Mouse (Mus musculus) intestine, postnatal 0 days (tissue): ENCODE results near the gene Spocd1. TPM values are rescaled to one million over a fixed set of nuclear protein-coding genes. Genes with fewer than 3 reads are reported as not detected.

Experiments used
- ATAC-seq: fragments of 200-750 bp; cut with Nextera tagmentation; 2 replicates; pipeline ENCODE4 v1.8.0; 2017; ENCODE audit warnings: mild to moderate bottlenecking, moderate TSS enrichment, moderate library complexity
- H3K27ac ChIP-seq: fragments of 300-500 bp; sonication (generic); 2 replicates; pipeline ENCODE4 v1.5.1; 2014; ENCODE audit warnings: mild to moderate bottlenecking, low read depth, low read length, moderate library complexity
- H3K27me3 ChIP-seq: fragments of 300-500 bp; sonication (generic); replicated peaks from 2 replicates; pipeline ENCODE4 v1.6.1; 2014; ENCODE audit warnings: low read length, mixed read lengths; ENCODE audit not compliant: control insufficient read depth, insufficient read depth
- H3K36me3 ChIP-seq: fragments of 300-500 bp; sonication (generic); 2 replicates; pipeline ENCODE4 v1.6.1; 2014; ENCODE audit warnings: mild to moderate bottlenecking, moderate library complexity; ENCODE audit not compliant: control insufficient read depth, insufficient read depth
- H3K4me1 ChIP-seq: fragments of 300-500 bp; sonication (generic); replicated peaks from 2 replicates; pipeline ENCODE4 v1.6.1; 2014; ENCODE audit warnings: antibody characterized with exemption, low read length, mixed read lengths; ENCODE audit not compliant: control insufficient read depth, insufficient read depth
- H3K4me2 ChIP-seq: fragments of 300-500 bp; sonication (generic); replicated peaks from 2 replicates; pipeline ENCODE4 v1.6.1; 2014; ENCODE audit warnings: low read depth, mild to moderate bottlenecking, moderate library complexity
- H3K4me3 ChIP-seq: fragments of 300-500 bp; sonication (generic); 2 replicates; pipeline ENCODE4 v1.5.1; 2014; ENCODE audit warnings: low read depth, low read length
- H3K9ac ChIP-seq: fragments of 300-500 bp; sonication (generic); 2 replicates; pipeline ENCODE4 v1.6.1; 2014; ENCODE audit warnings: mild to moderate bottlenecking, low read depth, low read length
- H3K9me3 ChIP-seq: fragments of 300-500 bp; sonication (generic); 2 replicates; pipeline ENCODE4 v1.6.1; 2016; ENCODE audit warnings: mixed run types; ENCODE audit not compliant: control insufficient read depth
- CTCF ChIP-seq: sonication (generic); IDR thresholded peaks from 2 replicates; pipeline ENCODE4 v1.5.1; 2016; ENCODE audit warnings: low read depth, mild to moderate bottlenecking, control low read depth, antibody characterized with exemption, moderate library complexity
- WGBS: fragments of 180-500 bp; shearing (Covaris S2); extraction: QIAGEN DNeasy Blood & Tissue Kit; methylation state at CpG from one replicate; pipeline ENCODE4 v1.1.7; 2014; 5-methylcytosine and 5-hydroxymethylcytosine counted together
- polyA plus RNA-seq: library from polyadenylated mRNA; unstranded; fragments of >200 nt; fragmentation: Nextera tagmentation; extraction: Ambion mirVana; gene quantifications from 2 replicates; pipeline ENCODE4 v1.2.1, GENCODE M21; 2015

Gene Spocd1
- polyA plus RNA-seq, 1 experiment from 2014 or later, result not detected

DNA sequence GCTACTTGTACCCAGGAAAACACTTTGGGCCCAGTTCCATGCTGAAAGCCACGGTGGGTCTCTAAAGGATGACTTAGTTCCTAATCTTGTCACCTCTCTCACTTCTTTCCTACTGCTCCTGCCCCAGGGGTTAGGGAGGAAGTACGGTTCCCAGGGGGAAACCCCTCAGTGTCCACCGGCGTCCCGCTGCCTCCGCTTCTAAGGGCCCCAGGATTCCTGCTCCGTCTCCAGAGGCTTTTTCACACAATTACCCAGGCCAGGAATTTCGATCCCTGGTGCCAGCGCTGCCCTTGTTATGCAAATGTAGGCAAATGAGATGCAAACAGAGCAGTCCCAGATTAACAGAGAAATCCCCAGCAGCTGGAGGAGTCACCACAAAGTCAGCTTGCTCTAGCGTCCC is 37.2 kb downstream of the Spocd1 start:
- no peak overlapping the region for H3K27ac ChIP-seq
- H3K9ac ChIP-seq, result no peak overlapping the region
- no peaks in the 10 kb centered on the region for H3K36me3 ChIP-seq
- no peak for TF ChIP-seq CTCF
- H3K4me1 ChIP-seq, result no peaks in the 10 kb centered on the region
- no peak for ATAC-seq
- 41% methylated on average over 10 of the region's 10 CpGs for WGBS
- 0 out of 2 replicates have a peak, but pooled peaks cover 5% of the 10 kb centered on the region for H3K27me3 ChIP-seq
- no peak overlapping the region for H3K4me2 ChIP-seq
- no peaks in the 10 kb centered on the region for H3K9me3 ChIP-seq
- no peak overlapping the region for H3K4me3 ChIP-seq

DNA sequence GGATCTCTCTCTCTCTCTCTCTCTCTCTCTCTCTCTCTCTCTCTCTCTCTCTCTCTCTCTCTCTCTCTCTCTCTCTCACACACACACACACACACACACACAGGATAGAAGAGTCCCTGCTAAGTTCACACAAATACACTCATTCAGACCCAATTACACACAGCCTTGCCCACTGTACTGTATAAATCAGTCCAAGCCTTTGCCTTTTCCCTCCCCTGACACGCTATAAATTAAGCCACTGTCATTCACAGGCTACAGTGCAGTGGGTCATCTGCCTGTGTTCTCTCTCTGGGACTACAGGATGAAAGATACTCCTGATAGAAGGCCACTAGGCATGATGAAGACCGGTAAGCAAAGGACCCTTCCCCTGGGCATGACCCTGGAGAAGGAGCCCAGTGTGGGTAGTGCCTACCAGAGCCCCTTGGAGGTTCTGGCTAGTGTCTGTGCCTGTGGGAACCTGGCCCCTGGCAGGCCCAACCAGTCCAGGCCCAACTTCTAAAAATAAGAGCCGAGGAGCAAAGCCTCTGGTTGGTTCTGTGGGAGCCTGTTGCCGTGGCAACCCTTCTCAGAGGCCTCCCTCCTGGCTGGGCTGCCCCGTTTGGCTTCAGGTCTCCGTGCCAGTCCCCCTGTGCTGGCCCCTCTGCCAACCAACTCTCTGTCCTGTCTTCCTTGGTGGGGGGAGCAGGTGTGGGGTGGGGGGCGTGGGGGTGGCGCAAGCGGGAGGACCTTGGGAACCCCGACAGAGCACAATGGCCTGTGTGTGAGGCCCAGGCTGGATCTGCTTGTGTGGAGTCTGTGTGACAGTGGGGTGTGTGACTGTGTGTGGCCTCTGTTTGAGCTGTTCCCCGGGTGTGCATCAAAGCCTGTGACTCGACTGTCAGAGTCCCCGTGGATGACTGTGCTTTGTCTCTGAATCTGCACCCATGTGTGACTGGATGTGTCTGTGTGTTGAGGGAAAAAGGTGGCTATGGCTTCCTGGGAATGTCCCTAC is 38.3 kb downstream of the Spocd1 start:
- ATAC-seq, result no peak
- no peaks in the 10 kb centered on the region for H3K36me3 ChIP-seq
- H3K4me2 ChIP-seq, result no peak overlapping the region
- H3K9ac ChIP-seq, result no peak overlapping the region
- H3K27ac ChIP-seq, result no peak overlapping the region
- H3K27me3 ChIP-seq, result peaks cover 4% of the 10 kb centered on the region; the same call in 1 of the 2 replicates
- no peak for TF ChIP-seq CTCF
- no peak overlapping the region for H3K4me3 ChIP-seq
- H3K4me1 ChIP-seq, result no peaks in the 10 kb centered on the region
- no peaks in the 10 kb centered on the region for H3K9me3 ChIP-seq
- WGBS, result 50% methylated on average over 13 of the region's 13 CpGs

DNA sequence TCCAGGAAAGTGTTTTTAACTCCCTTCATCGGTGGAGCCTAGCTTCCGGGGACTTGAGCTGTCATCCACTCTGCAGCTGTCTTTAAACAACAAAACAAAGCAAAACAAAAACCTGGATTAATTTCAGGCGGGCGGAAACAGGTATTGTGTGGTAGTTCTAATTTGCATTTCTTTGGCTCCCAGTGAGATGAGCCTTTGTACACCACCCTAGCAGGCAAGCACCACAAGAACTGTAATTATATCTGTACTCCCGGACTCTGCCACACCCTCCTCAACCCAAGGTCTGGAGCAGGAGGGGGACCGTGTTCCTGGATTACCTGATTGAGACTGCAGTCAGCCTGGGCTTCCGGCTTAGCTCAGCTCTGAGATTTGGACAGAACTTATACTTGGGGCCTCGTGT is 41.1 kb downstream of the Spocd1 start:
- H3K36me3 ChIP-seq, result no peaks in the 10 kb centered on the region
- H3K27ac ChIP-seq, result no peak overlapping the region
- no peak overlapping the region for H3K9ac ChIP-seq
- no peaks in the 10 kb centered on the region for H3K9me3 ChIP-seq
- TF ChIP-seq CTCF, result no peak
- H3K4me1 ChIP-seq, result no peaks in the 10 kb centered on the region
- H3K4me2 ChIP-seq, result no peak overlapping the region
- H3K27me3 ChIP-seq, result peaks cover 4% of the 10 kb centered on the region; the same call in 1 of the 2 replicates
- WGBS, result 59% methylated on average over 8 of the region's 8 CpGs
- no peak overlapping the region for H3K4me3 ChIP-seq
- no peak for ATAC-seq

DNA sequence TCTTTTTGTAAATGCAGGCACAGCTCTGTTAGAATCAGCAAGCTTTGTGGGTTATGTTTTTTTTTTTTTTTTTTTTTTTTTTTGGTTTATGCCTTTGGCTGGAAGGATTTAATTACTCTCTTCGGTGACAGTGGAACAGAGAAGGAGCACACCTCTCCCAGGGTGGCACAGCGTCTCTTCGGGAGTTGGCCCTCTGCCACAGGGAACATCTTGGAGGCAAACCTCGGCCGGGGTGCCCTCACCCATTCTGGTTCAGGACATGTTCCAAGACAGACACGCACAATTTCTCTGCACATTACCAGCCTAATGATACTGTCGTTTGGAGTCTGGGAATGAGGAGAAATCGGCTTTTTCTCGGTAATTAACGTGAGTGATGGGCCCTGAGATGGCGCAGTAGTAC is 41.8 kb downstream of the Spocd1 start:
- H3K36me3 ChIP-seq, result no peaks in the 10 kb centered on the region
- WGBS, result 87% methylated on average over 11 of the region's 11 CpGs
- no peaks in the 10 kb centered on the region for H3K9me3 ChIP-seq
- H3K9ac ChIP-seq, result no peak overlapping the region
- H3K4me3 ChIP-seq, result no peak overlapping the region
- no peak for TF ChIP-seq CTCF
- no peak for ATAC-seq
- peaks cover 4% of the 10 kb centered on the region; the same call in 1 of the 2 replicates for H3K27me3 ChIP-seq
- H3K27ac ChIP-seq, result no peak overlapping the region
- H3K4me2 ChIP-seq, result no peak overlapping the region
- H3K4me1 ChIP-seq, result no peaks in the 10 kb centered on the region

DNA sequence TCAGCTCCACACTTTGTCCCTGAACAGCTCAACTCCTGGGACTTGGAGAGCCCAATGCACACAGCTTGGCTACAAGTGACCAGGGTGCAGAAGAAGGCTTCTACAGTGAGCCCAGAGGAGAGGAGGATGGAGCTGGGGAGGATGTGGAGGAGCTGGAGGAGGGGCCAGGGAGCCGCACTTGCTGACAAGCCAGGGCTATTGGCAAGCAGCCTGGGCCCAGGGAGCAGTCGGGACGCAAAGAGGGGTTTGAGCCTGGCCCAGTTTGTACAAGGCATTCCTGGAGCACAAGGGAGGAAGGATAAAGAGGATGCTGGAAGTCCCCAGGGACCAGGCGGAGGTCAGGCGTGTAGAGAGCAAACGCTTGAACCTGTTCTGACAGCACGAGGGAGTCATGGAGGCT is 42.9 kb downstream of the Spocd1 start:
- H3K9ac ChIP-seq, result no peak overlapping the region
- no peak overlapping the region for H3K4me2 ChIP-seq
- no peaks in the 10 kb centered on the region for H3K9me3 ChIP-seq
- no peak overlapping the region for H3K27ac ChIP-seq
- ATAC-seq, result no peak
- H3K4me1 ChIP-seq, result no peaks in the 10 kb centered on the region
- WGBS, result 40% methylated on average over 7 of the region's 7 CpGs
- no peak overlapping the region for H3K4me3 ChIP-seq
- no peak for TF ChIP-seq CTCF
- no peaks in the 10 kb centered on the region for H3K36me3 ChIP-seq
- peaks cover 4% of the 10 kb centered on the region; the same call in 1 of the 2 replicates for H3K27me3 ChIP-seq

DNA sequence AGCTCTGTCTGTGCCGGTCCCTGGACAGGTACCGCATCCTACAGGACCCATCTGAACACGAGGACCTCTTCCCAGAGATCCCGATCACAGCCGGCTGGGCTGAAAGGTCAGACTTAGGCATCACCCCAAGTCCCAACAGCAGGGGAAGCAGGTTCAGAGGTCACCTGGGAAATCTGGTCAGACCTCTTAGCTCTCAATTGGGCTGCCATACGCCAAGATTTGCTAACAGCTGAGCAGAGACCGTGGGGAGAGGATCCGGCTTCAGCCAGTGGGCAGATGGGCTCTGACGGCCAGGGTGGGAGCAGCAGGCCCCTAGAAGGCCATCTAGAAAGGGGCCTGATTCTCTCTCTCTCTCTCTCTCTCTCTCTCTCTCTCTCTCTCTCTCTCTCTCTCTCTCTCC is 45.2 kb downstream of the Spocd1 start:
- Histone ChIP-seq H3K4me2 (no peak overlapping the region), H3K27ac (no peak overlapping the region), H3K9me3 (no peaks in the 10 kb centered on the region), H3K27me3 (no peaks in the 10 kb centered on the region; the same call in 1 of the 2 replicates), H3K4me1 (no peaks in the 10 kb centered on the region), H3K9ac (no peak overlapping the region), H3K4me3 (no peak overlapping the region), H3K36me3 (no peaks in the 10 kb centered on the region)
- 71% methylated on average over 9 of the region's 9 CpGs for WGBS
- ATAC-seq, result no peak
- no peak for TF ChIP-seq CTCF
